Mouse (Mus musculus): ENCODE data around the gene Aars. TPM values are rescaled to one million over a fixed set of nuclear protein-coding genes. Genes with fewer than 3 reads are reported as not detected.
"Not testable (repeated sequence)": the region's sequence is repeated elsewhere in the genome, so short reads cannot be mapped to it uniquely, and the experiment has no call there.

The Aars gene
- polyA plus RNA-seq, 2 experiments from 2014 or later: 18.6 to 38.6 TPM

DNA sequence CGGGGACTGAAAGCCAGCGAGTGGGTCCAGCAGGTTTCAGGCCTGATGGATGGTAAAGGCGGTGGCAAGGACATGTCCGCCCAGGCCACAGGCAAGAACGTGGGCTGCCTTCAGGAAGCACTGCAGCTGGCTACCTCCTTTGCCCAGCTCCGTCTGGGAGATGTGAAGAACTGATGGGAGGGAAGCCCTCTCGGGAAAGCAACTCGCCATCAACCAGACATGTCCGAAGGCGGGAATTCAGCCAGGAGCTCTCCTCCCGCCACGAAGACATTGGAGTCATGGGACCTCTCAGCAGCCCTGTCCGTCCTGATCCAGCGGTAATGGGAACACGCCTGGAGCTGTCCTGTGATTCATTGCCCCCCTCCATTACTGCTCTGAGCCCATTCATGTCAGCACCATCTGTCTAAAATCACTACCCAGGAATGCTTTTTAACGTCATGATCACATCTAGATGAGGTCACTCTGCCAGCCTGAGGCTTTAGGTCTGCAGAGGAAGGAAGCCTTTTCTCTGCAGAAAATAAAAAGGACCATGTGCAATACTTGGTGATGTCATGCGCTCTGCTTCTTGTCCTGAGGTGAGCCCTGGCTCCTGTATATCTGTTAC, 22.2 kb downstream of the Aars start:
- ATAC-seq: no peak

DNA sequence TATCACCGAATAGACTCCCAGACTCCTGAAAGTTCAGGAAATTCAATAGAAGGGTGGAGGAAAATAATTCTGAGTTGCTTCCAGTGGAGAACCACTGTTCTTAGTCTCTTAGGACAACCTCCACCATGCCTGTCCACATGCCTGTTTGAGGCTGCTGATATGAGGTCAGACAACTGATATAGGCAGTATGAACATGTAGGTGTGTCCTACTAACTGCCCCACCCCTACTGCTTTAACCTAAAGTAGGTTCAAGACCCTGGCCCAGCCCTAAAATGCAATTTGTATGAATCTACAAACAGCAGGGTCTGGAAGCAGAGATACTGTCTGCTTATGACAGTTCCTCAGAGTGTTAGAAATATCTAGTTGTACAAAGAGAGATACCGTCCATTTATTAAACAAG, 22.7 kb downstream of the Aars start:
- peak; percentile 3 for ATAC-seq

DNA sequence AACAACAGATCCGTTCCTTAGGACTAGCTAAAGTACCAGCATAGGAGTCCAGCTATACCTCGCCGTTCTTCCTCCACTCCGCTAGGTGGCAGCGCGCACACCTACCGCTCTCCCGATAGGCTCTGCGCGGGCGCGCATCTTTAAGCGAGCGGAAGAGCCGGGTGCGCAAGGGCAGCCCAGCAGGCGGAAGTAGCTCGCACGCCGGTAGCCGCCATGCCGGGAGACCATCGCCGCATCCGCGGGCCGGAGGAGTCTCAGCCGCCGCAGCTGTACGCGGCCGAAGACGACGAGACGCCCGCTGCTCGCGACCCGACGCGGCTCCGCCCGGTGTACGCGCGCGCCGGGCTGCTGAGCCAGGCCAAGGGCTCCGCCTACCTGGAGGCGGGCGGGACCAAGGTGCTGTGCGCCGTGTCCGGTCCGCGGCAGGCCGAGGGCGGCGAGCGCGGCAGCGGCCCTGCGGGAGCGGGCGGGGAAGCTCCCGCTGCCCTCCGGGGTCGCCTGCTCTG, 23.3 kb downstream of the Aars start, which contains the start of gene Exosc6:
TSS of gene Exosc6 (plus strand) at position 182 of the 506 bp plus-strand sequence.
- ATAC-seq: peak; percentile 98

DNA sequence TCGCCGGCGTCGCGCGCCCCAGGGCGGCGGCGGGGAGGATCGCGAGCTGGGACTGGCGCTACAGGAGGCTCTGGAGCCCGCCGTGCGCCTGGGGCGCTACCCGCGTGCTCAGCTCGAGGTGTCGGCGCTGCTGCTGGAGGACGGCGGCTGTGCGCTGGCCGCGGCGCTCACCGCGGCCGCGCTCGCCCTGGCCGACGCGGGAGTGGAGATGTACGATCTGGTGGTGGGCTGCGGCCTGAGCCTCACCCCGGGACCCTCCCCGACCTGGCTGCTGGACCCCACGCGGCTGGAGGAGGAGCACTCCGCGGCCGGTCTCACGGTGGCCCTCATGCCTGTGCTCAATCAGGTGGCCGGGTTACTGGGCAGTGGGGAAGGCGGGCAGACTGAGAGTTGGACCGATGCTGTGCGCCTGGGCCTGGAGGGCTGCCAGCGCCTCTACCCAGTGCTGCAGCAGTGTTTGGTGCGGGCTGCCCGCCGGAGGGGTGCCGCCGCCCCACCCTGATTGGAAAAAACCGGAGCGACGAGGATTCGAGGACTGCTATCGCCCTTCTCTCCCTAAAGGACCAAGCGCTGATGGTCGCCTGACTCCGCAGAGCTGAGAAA, 23.8 kb downstream of the Aars start:
- peak; percentile 55 for ATAC-seq

DNA sequence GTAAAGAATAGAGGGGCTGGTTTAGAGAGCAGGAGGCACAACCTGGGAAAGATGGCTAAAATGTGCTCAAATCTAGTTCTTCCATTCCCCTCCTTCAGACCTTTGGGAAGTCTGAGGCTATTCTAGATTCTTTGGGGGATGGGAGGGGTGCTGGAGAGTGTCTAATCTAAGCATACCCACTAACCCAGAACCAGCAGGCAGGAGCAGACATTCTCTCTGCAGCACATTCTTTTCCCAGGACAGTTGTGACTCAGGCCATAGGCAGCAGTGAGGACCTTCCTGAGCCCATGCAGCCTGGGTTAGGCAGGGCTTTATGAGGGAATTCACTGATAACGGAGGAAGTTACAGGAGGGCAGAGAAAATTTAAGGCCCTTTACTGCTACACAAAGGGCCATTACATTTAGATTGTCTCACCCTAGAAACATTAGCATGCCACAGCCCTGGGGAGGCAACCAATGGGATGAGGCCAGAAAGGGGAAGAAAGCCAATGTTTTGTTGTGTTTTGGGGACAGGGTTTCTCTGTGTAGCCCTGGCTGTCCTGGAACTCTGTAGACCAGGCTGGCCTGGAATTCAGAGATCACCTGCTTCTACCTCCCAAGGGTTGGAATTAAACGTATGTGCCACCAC, 26.1 kb downstream of the Aars start:
- ATAC-seq: no peak

DNA sequence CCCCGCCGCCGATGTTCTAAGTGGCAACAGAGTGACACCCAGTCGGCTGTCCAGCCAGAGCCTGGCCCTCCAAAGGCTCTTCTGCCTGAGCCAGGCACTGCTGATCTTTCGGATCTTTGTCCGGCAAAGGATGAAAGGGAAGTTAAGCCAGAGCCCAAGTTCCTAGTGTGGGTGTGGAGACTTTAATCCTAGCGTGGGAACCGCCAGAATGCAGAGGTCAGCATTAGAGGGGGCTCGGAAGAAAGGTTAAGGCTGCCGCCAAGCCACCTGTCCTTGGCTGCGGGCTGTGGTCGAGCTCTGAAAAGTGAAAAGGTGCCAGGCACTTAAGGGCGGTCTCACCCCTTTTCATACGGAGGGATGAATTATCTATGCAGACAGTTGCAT, 28.7 kb downstream of the Aars start:
- ATAC-seq: no peak

DNA sequence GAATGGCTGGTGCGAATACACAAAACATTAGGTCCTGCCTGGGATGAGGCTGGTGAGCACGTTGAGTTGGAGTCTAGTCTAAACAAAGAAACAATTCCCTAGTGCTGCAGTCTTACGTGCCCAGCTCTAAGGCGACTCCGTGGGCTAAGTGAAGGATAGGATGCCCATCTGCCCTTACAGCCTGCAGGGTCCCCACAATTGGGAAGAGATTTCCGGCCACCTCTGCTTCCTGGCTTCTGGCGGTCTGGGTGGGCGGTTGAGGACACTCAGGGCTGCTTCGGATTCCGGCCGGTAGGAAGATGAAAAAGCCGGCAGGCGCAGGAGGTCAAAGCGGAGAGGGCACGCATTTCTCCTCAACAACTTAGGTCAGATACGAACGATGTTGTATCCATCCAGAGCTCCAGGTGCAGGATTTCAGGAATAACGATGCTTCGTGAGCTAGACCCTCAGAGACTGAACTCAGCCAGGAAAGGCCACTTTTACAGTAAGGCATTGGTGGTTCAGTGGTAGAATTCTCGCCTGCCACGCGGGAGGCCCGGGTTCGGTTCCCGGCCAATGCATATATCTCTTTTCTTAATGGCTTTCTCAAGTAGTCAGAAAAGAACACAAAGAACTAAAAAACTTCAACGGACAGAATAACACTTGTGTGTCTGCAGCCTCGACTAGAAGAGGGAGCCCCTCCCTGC, 29.3 kb downstream of the Aars start:
- peak; percentile 92 for ATAC-seq

DNA sequence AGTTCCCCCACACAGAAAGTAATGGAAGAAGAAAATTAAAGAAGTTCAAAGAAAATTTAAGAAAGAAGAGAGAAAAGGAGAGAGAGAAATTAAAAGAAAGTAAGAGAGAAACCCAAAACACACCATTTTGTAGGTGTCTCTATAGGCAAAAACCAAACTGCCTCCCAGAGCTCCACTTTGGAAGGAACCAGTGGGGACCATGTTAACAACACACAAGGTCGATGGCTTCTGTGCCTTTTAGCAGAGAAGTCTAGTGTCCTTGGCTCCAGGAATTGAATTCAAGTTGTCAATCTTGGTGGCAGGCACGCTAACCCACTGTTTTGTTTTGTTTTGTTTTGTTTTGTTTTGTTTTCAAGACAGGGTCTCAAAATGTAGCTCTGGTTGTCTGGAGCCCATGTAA, 29.9 kb downstream of the Aars start:
- no peak for ATAC-seq

DNA sequence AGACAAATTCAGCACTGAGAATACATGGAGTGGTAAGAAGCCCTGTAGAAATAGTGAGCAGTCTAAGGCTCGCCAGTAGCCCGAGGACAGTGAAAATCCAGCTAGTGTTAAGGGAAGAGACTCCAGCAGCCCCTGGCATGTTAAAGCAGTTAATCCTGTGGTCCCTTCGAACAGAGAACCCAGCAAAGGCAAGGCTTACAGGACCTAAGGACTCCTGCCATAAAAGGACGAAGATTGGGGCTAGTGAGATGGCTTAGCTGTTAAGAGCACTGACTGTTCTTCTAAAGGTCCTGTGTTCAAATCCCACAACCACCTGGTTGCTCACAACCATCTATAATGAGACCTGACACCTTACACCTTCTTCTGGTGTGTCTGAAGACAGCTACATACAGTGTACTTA, 33.4 kb downstream of the Aars start:
- no peak for ATAC-seq

DNA sequence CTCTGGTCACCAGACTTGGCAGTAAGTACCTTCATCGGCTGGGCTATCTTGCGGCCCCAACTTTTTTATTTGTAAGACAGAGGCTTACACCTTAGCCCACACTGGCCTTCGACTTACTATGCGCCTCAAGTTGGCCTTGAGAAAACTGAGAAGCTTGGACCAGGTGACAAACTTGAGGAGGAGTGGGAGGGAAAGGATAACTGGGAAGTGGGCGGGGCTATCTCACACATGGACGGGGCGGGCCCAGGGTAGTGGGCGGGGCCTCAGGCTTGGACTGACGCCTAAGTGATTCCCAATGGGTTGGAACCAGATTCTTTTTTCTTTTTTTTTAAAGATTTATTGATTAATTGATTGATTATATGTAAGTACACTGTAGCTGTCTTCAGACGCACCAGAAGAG, 34.5 kb downstream of the Aars start:
- ATAC-seq: no peak

DNA sequence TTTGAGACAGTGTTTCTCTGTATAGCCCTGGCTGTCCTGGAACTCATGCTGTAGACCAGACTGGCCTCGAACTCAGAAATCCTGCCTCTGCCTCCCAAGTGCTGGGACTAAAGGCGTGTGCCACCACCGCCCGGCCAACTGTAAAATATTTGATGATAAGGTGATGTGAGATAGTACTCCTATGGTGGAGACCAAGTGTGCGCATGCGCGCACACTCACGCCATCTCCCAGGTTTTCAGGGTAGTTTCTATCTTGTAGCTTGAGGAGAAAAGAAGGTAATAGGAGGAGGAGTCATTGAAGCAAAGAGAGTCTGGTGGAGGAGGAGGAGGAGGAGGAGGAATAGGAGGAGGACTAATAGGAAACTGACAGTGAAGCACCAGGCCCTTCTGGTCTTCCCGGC, 35.7 kb downstream of the Aars start:
- ATAC-seq: not testable (repeated sequence)

DNA sequence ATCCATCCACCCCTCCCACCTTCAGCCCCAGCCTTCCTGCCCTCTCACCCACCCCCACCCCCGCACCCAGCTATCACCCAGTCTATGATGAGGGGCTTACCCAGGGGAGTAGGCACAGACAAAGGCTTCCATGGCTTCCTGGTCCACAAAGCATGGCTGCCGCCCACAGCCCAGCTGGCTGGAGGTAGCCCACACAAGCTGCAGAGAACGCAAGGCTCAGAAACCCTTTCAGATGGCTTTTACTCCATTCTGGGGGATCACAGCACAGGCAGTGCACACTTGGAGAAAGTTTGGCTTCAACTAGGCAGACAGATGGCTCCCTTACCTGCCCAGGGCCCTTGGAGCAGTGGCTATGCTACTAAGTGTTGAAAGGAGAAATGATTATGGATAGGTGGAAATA, 43.0 kb downstream of the Aars start:
- ATAC-seq: no peak

DNA sequence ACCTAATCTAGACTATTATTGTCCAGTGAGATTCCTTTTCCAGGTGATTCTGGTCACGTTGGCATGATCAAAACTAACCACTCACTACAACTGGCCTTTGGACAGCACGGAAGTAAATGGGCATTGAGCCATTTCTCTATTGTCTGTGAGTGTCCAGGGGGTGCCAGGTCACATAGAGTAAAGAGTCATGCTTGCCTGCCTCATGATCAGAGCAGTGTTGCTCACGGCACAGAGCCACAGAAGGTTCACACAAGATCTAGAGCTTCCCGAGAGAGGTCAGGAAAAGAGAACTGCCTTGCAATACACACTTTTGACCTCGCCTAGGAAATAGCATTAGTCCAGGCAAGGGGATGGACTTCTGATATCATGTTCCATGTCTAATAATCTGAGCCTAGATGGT, 46.5 kb downstream of the Aars start:
- ATAC-seq: no peak

DNA sequence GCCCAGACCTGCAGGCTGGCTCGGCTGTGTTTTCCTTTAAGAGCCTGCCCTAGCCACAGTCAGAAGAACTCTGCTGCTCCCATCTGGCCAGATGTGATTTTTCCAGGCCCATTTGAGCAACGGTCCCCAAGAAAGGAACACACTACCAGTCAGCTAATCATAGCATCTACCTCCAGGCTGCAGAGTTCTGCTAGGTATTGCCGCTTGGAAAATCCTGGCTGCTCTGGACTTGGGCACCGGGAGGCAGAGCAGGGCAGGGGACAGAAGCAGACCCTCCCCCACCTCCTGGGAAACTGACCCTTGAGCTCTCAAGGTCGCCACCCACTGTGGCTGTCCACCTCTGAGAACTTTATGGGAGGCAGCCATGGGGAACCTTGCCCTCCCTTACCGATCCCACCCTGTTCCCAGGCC, 46.9 kb downstream of the Aars start:
- no peak for ATAC-seq

DNA sequence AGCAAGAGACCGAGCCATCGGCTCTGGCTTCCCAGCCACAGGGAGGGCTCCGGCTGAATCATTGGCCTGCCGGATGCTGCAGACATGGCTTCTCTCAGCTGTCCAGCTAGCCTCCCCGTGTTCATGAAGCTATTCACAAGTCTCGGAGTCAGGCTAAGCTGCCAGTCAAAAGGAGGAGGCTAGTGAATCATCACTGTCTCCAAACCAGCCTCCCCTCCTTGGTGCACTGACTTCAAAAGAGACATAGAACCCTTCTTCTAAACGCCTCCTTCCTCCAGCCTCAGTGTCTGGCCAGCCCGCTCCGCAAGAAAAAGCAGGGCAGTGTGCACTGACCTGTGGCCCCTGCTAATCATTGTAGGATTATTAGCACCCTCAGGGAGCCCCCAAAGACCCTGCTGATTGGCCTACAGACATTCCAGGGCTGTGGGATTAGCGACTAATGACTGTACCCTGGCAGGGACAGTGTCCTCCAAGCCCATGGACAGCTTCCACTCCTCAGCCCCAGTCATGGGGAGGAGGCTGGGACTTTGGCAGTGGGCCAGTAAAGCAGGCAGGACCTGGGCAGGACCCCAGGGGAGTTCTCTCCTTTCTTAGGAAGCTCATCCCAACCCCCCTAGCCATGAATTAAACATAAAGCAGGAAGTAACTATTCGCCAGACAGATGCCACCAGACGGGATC, 48.8 kb downstream of the Aars start:
- ATAC-seq: no peak

DNA sequence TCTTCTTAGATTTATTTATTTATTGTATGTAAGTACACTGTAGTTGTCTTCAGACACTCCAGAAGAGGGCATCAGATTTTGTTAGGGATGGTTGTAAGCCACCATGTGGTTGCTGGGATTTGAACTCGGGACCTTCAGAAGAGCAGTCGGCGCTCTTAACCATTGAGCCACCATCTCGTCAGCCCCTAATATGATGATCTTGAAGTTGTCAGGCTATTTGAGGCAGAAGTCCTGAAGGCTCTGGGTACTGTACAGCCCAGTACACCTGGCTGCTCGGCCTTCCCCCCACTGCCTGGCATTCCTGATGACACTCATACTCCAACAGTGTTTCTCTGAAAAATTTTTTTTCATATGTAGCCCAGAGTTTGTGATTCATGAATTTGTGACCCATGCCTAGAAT, 51.0 kb downstream of the Aars start:
- not testable (repeated sequence) for ATAC-seq

DNA sequence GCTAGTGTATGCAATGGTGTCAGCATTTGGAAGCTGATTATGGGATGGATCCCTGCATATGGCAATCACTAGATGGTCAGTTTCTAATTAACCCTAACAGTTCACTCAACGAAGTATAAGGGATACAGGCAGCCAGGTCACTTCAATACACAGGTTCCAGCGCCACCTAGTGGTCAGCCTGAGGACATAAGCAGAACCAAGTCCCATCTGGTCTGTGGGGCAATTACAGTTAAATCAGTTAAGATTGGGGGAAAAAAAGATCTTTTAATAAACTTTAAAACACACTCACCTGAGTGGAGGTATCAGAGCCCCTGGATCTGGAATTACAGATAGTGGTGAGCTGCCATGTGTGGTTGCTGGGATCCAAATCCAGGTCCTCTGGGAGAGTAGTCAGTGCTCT, 57.2 kb downstream of the Aars start:
- ATAC-seq: peak; percentile 52

DNA sequence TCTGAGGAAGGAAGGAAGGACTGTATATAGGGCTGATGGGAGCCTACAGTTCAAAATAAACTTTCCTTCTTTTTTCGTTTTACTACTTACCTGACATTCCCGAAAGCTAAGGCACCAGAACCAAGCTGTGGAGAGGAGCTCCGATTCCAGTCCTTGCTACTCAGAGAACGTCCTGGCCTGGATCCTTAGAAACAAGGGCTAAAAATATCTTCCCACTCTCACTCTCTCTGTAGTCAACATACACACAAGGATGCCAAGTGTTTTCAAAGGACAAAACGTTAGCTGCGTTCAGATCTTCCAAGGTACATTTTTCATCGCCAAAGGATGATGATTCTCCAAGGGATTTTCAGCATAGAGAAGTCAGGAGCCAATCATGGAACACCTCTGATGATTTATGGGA, 58.8 kb downstream of the Aars start:
- no peak for ATAC-seq

DNA sequence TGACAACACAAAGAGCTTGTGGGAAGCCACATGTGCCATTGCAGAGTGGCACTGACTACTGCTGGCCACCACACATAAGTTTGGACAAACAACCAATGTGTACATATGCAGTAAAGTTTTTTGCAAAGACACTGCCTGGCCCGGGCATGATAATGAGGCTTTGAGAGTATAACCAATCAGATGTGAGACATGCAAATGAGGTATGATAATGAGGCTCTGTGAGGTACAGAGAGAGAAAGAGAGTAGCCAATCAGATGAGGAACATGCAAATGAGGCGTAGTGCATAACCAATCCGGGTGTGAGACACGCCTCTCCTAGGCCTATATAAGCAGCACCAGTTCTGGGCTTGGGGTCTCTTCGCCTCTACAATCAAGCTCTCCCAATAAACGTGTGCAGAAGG, 59.4 kb downstream of the Aars start, which contains the start of gene Clec18a:
TSS of gene Clec18a (minus strand) at position 101 of the 400 bp plus-strand sequence.
- ATAC-seq: not testable (repeated sequence)

DNA sequence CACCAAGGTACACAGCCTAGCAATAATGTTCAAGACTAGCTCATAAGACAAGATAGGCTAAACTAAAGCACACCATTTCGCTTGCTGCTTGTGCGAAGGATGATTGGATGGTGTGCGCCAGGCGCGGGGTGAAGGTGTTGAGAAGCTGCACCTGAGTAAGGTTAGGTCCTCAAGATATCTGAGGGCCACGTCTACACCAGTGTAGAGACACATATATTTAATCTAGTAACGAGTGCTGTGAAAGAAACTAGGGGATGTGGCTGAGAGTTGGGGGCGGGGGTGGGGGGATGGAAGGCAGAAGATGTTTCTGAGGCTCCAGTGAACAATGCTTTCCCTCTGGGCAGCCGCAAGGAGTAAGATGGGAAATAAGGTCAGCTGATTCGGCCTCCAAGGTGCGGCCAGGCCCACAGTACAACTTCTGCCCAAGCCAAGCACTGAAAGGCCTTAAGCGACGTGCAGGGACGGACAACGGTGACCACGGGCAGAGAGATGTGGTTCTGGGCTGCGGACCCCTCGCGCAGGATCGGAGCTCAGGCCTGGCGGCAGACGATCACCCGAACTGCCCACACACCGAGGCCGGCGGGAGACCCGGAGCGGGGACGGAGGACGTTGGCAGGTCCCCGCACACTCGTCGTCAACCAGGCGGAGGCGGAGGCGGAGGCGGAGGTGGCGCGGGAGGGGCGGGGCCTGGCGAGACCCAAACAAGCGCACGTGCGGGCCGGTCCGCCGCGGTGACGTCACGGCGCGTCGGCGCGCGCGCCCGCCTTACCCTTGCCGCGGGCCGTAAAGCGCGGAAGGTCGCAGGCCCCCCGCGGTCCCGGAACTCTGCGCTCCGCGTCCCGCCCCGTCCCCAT, 61.1 kb downstream of the Aars start, which contains the start of gene Pdpr:
TSS of gene Pdpr (plus strand) at position 766 of the 854 bp plus-strand sequence.
- ATAC-seq: peak; percentile 84

DNA sequence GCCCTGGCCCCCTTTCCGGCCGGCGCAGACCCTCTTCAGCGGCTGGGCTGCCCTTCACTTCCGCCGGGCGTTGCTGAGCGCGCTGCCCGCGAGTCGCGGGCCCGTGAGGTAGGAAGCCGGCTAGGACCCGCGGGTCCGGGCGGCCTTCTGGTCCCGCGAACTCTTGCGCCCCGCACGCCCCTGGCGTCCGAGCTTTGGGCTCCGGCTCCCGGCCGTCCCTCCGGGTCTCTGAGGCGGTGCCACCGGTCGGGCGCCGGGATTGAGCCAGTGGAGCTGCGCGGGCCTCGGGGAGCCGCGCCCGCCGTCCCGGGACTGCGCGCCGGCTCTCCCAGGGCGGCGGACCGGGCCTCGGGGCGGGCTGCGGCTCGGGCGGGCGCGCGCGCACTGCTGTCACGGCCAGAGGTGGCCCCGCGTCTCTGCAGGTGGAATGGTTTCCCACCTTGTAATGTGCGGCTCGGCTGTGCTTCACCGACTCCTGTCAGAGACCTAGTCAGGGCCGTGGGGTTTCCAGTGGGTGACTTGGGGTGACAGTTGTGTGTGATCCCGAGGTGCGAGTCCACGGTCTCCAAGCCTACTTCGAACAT, 61.9 kb downstream of the Aars start:
- ATAC-seq: peak; percentile 38

Measured in CD4-positive, CD25-positive, alpha-beta regulatory T cell, adult 4 months (primary cell).